Mouse (Mus musculus) heart, postnatal 0 days (tissue): Measurements from ENCODE around the gene Il1rapl2.

Source experiments
- CTCF ChIP-seq: IDR thresholded peaks from 2 replicates; pipeline ENCODE4 v1.5.1; 2016; ENCODE audit warnings: antibody characterized with exemption, control low read depth, low read depth
- EP300 ChIP-seq: IDR thresholded peaks from 2 replicates; pipeline ENCODE4 v1.6.1; 2016; ENCODE audit warnings: antibody characterized with exemption, low read depth

GRCm38 (mm10) chrX:138722372-138722771, 1152.0 kb downstream of the Il1rapl2 start:
- TF ChIP-seq CTCF (no peak), EP300 (no peak)
